Mouse (Mus musculus) C2C12 (cell line): Measurements from ENCODE around the gene Spaar. TPM values are rescaled to one million over a fixed set of nuclear protein-coding genes. Genes with fewer than 3 reads are reported as not detected.
"Not testable (repeated sequence)": the region's sequence is repeated elsewhere in the genome, so short reads cannot be mapped to it uniquely, and the experiment has no call there.

ENCODE experiments used
- H3K27me3 ChIP-seq: one replicate; pipeline ENCODE4 v1.6.1; 2011; ENCODE audit not compliant: control insufficient read depth, insufficient read depth, insufficient read length
- H3K36me3 ChIP-seq: one replicate; pipeline ENCODE4 v1.6.1; 2011; ENCODE audit not compliant: control insufficient read depth, insufficient read depth
- H3K4me3 ChIP-seq: one replicate; pipeline ENCODE4 v1.5.1; 2011; ENCODE audit warnings: mild to moderate bottlenecking, control low read depth; ENCODE audit not compliant: poor library complexity, insufficient read depth, severe bottlenecking
- H3K79me2 ChIP-seq: one replicate; pipeline ENCODE4 v1.6.1; 2011; ENCODE audit not compliant: control insufficient read depth, insufficient read depth
- H3K79me3 ChIP-seq: one replicate; pipeline ENCODE4 v1.6.1; 2011; ENCODE audit warnings: low read depth, control low read depth
- H3ac ChIP-seq: one replicate; pipeline ENCODE3; 2011; ENCODE audit warnings: low read depth; ENCODE audit not compliant: control insufficient read depth, insufficient read length
- CEBPB ChIP-seq: IDR thresholded peaks from one replicate; pipeline ENCODE4 v1.6.1; 2011; ENCODE audit warnings: low read depth, mild to moderate bottlenecking, control low read depth, moderate library complexity
- CTCF ChIP-seq: IDR thresholded peaks from one replicate; pipeline ENCODE4 v1.5.1; 2011; ENCODE audit not compliant: control insufficient read depth, insufficient read depth, insufficient read length
- FOSL1 ChIP-seq: IDR thresholded peaks from one replicate; pipeline ENCODE4 v1.8.0; 2011; ENCODE audit warnings: mild to moderate bottlenecking, low read length; ENCODE audit not compliant: poor library complexity, insufficient read depth, severe bottlenecking
- MAX ChIP-seq: IDR thresholded peaks from one replicate; pipeline ENCODE4 v1.6.1; 2011; ENCODE audit warnings: mild to moderate bottlenecking, control low read depth
- MYOD1 ChIP-seq: IDR thresholded peaks from one replicate; pipeline ENCODE4 v1.6.1; 2011; ENCODE audit warnings: low read depth; ENCODE audit not compliant: control insufficient read depth, insufficient read length
- MYOG ChIP-seq: IDR thresholded peaks from one replicate; pipeline ENCODE4 v1.6.1; 2011; ENCODE audit not compliant: control insufficient read depth, insufficient read length; ENCODE audit errors: extremely low read depth
- USF1 ChIP-seq: IDR thresholded peaks from one replicate; pipeline ENCODE4 v1.6.1; 2011; ENCODE audit warnings: low read depth, mild to moderate bottlenecking, control low read depth, moderate library complexity
- polyA plus RNA-seq: library from polyadenylated mRNA; unstranded; fragments of >200 nt; fragmentation: generic; extraction: Trizol; gene quantifications from one replicate; pipeline ENCODE4 v1.2.1, GENCODE M21; 2012; ENCODE audit warnings: missing spikeins

Gene Spaar
- polyA plus RNA-seq, 1 experiment: 0.11 TPM

DNA sequence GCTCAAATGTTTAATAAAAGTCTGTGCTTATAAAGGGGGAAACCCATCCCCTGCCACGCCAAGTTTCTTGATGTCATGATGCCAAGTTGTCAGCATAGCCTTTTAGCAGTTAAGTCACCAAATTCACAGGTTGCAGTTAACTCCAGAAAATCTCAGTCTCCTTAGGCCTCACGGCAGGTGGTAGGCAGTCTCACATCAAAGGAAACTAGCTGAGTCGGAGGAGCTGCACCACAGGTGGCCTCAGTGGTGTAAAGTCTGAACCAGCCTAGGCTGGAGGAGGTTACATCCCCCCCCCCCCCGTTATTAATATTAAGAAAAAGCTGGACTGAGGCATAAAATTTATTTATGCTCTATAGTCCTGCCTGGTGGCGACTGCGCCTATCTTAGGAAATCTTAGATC lies 65.5 kb downstream of the Spaar start:
- Histone ChIP-seq H3K4me3 (no peak overlapping the region), H3ac (no peak overlapping the region), H3K27me3 (peaks cover 10% of the 10 kb centered on the region), H3K36me3 (no peaks in the 10 kb centered on the region), H3K79me2 (no peaks in the 10 kb centered on the region), H3K79me3 (no peaks in the 10 kb centered on the region)
- no peak for TF ChIP-seq USF1
- no peak for TF ChIP-seq CTCF
- TF ChIP-seq MAX: no peak
- TF ChIP-seq MYOD1: no peak
- TF ChIP-seq FOSL1: no peak
- no peak for TF ChIP-seq CEBPB
- TF ChIP-seq MYOG: no peak

- not testable (repeated sequence) for H3K36me3 ChIP-seq, H3K79me2 ChIP-seq, H3K79me3 ChIP-seq, H3K4me3 ChIP-seq, H3ac ChIP-seq
- H3K27me3 ChIP-seq: peaks cover 10% of the 10 kb centered on the region
Measured at GRCm38 (mm10) chr4:43795844-43796243, 66.0 kb downstream of the Spaar start.

DNA sequence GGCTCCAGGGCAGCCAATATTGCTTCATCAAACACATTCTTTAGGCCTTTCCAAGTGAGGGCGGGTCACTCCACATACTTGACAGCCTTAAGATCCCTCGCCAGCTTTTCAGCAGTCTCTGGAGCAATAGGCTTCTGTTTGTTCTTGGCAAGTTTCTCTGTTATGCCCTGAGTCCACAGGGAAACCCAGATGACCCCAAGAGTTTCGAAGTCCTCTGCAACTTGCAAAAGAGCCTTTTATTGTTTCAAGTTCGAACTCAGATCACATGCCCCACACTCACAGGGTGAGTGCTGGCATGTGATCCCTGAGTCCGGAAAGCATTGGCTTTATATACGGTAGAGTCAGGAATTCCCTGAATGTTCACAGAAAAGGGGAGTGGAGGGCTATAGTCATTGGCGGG lies 69.1 kb downstream of the Spaar start:
- Histone ChIP-seq H3K4me3 (no peak overlapping the region), H3K27me3 (peaks cover 6% of the 10 kb centered on the region), H3ac (no peak overlapping the region), H3K36me3 (no peaks in the 10 kb centered on the region), H3K79me3 (no peaks in the 10 kb centered on the region), H3K79me2 (no peaks in the 10 kb centered on the region)
- TF ChIP-seq USF1 (no peak), CEBPB (no peak), MYOD1 (no peak), CTCF (no peak), MAX (no peak), MYOG (no peak), FOSL1 (no peak)

Other genes with a start within 250 kb of the Spaar start
- not detected for gene Sit1, start 246.3 kb upstream of the Spaar start, polyA plus RNA-seq
- gene Ccdc107, start 237.1 kb upstream of the Spaar start, polyA plus RNA-seq: 58.9 TPM
- gene Arhgef39, start 230.3 kb upstream of the Spaar start, polyA plus RNA-seq: 11.7 TPM
- 0.67 TPM for gene Car9, start 223.1 kb upstream of the Spaar start, polyA plus RNA-seq
- 622 TPM for gene Tpm2, start 206.3 kb upstream of the Spaar start, polyA plus RNA-seq
- 52.4 TPM for gene Creb3, start 167.7 kb upstream of the Spaar start, polyA plus RNA-seq
- 158 TPM for gene Tln1, start 167.3 kb upstream of the Spaar start, polyA plus RNA-seq
- gene Rgp1, start 151.3 kb upstream of the Spaar start, polyA plus RNA-seq: 22.6 TPM
- 6.0 TPM for gene Gba2, start 151.2 kb upstream of the Spaar start, polyA plus RNA-seq
- not detected for gene Msmp, start 145.5 kb upstream of the Spaar start, polyA plus RNA-seq
- gene Npr2, start 98.1 kb upstream of the Spaar start, polyA plus RNA-seq: 7.3 TPM
- gene Spag8, start 76.4 kb upstream of the Spaar start, polyA plus RNA-seq: 0.04 TPM
- gene Hint2, start 73.6 kb upstream of the Spaar start, polyA plus RNA-seq: 48.0 TPM
- 0.16 TPM for gene Tmem8b, start 61.1 kb upstream of the Spaar start, polyA plus RNA-seq
- 1.4 TPM for gene Fam221b, start 60.9 kb upstream of the Spaar start, polyA plus RNA-seq
- gene Olfr70, start 29.2 kb upstream of the Spaar start, polyA plus RNA-seq: not detected
- not detected for gene Olfr71, start 19.8 kb upstream of the Spaar start, polyA plus RNA-seq
- 5.0 TPM for gene Hrct1, start 2.8 kb upstream of the Spaar start, polyA plus RNA-seq
- gene Olfr159, start 41.0 kb downstream of the Spaar start, polyA plus RNA-seq: not detected
- gene Olfr156, start 93.9 kb downstream of the Spaar start, polyA plus RNA-seq: not detected
- gene Olfr157, start 110.2 kb downstream of the Spaar start, polyA plus RNA-seq: not detected
- gene Olfr155, start 121.5 kb downstream of the Spaar start, polyA plus RNA-seq: not detected
- gene Reck, start 145.5 kb downstream of the Spaar start, polyA plus RNA-seq: 0.61 TPM
- gene Glipr2, start 227.4 kb downstream of the Spaar start, polyA plus RNA-seq: 101 TPM